Mouse (Mus musculus) kidney, embryonic 14.5 days (tissue): ENCODE measurements around the gene Boc. TPM values are rescaled to one million over a fixed set of nuclear protein-coding genes. Genes with fewer than 3 reads are reported as not detected.

Experiments
- ATAC-seq: fragments of 200-750 bp; cut with Nextera tagmentation; 2 replicates; pipeline ENCODE4 v1.8.0; 2017; ENCODE audit warnings: moderate number of reproducible peaks, mild to moderate bottlenecking, moderate TSS enrichment, moderate library complexity; ENCODE audit not compliant: low FRiP score, low TSS enrichment
- H3K27ac ChIP-seq: fragments of 300-500 bp; sonication (generic); 2 replicates; pipeline ENCODE4 v1.5.1; 2014; ENCODE audit warnings: low read depth, mild to moderate bottlenecking, low read length, moderate library complexity, mixed read lengths
- H3K27me3 ChIP-seq: fragments of 300-500 bp; sonication (generic); 2 replicates; pipeline ENCODE4 v1.6.1; 2014; ENCODE audit warnings: mild to moderate bottlenecking, low read length; ENCODE audit not compliant: control insufficient read depth, insufficient read depth
- H3K36me3 ChIP-seq: fragments of 300-500 bp; sonication (generic); 2 replicates; pipeline ENCODE4 v1.6.1; 2014; ENCODE audit warnings: low read length, mixed read lengths; ENCODE audit not compliant: control insufficient read depth, insufficient read depth
- H3K4me1 ChIP-seq: fragments of 300-500 bp; sonication (generic); 2 replicates; pipeline ENCODE4 v1.6.1; 2014; ENCODE audit warnings: low read length, mixed read lengths; ENCODE audit not compliant: control insufficient read depth, insufficient read depth
- H3K4me2 ChIP-seq: fragments of 300-500 bp; sonication (generic); replicated peaks from 2 replicates; pipeline ENCODE4 v1.6.1; 2014; ENCODE audit warnings: low read depth, mild to moderate bottlenecking, low read length
- H3K4me3 ChIP-seq: fragments of 300-500 bp; sonication (generic); 2 replicates; pipeline ENCODE4 v1.5.1; 2014; ENCODE audit warnings: mild to moderate bottlenecking, low read length
- H3K9ac ChIP-seq: fragments of 300-500 bp; sonication (generic); 2 replicates; pipeline ENCODE4 v1.6.1; 2014; ENCODE audit warnings: low read depth, mild to moderate bottlenecking, low read length, moderate library complexity
- H3K9me3 ChIP-seq: fragments of 300-500 bp; sonication (generic); 2 replicates; pipeline ENCODE4 v1.6.1; 2016; ENCODE audit warnings: low read length; ENCODE audit not compliant: control insufficient read depth
- WGBS: fragments of 180-500 bp; shearing (Covaris S2); extraction: QIAGEN DNeasy Blood & Tissue Kit; methylation state at CpG from one replicate; pipeline ENCODE4 v1.1.7; 2014; 5-methylcytosine and 5-hydroxymethylcytosine counted together
- polyA plus RNA-seq: library from polyadenylated mRNA; unstranded; fragments of >200 nt; fragmentation: Nextera tagmentation; extraction: Ambion mirVana; gene quantifications from 2 replicates; pipeline ENCODE4 v1.2.1, GENCODE M21; 2014

The Boc gene
- polyA plus RNA-seq, 1 experiment from 2014 or later, result 23.5 TPM

GRCm38 (mm10) chr16:44492151-44492550 is 66.5 kb downstream of the Boc start:
- peaks cover 83% of the 10 kb centered on the region for H3K36me3 ChIP-seq
- no peak overlapping the region for H3K9ac ChIP-seq
- no peaks in the 10 kb centered on the region for H3K27me3 ChIP-seq
- no peak overlapping the region for H3K4me3 ChIP-seq
- no peak overlapping the region for H3K27ac ChIP-seq
- ATAC-seq, result no peak
- no peaks in the 10 kb centered on the region for H3K9me3 ChIP-seq
- 92% methylated on average over 6 of the region's 6 CpGs for WGBS
- H3K4me2 ChIP-seq, result no peak overlapping the region
- peaks cover 8% of the 10 kb centered on the region for H3K4me1 ChIP-seq

DNA sequence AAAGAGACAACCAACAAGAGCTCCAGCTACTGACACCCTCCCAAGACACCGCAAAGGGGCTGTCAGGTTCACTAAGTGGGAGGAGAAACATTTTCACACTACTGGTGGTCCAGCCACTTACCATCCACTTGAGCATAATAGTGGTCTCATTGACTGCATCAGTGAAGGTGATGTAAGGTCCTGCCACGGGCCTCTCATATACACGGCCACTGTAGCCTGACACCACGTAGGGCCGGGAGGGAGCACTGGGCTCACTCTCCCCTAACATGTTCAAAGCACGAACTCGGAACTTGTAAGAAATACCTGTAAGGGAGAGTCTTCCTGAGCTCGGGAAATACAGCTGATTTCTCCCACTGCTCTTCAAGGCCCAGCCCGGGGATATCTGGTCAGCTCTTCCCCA is 67.6 kb downstream of the Boc start:
- 86% methylated on average over 9 of the region's 9 CpGs for WGBS
- no peak overlapping the region for H3K27ac ChIP-seq

GRCm38 (mm10) chr16:44487194-44487593 is 71.5 kb downstream of the Boc start:
- no peak overlapping the region for H3K4me3 ChIP-seq
- peaks cover 73% of the 10 kb centered on the region; the same call in 1 of the 2 replicates for H3K36me3 ChIP-seq
- H3K27ac ChIP-seq, result no peak overlapping the region
- no peaks in the 10 kb centered on the region for H3K27me3 ChIP-seq
- 85% methylated on average over 13 of the region's 13 CpGs for WGBS
- ATAC-seq, result no peak
- no peak overlapping the region for H3K4me2 ChIP-seq
- H3K9ac ChIP-seq, result no peak overlapping the region
- no peaks in the 10 kb centered on the region for H3K4me1 ChIP-seq
- H3K9me3 ChIP-seq, result no peaks in the 10 kb centered on the region

More for the DNA sequence above, 67.6 kb downstream of the Boc start:
- Histone ChIP-seq H3K36me3 (peaks cover 87% of the 10 kb centered on the region), H3K27me3 (no peaks in the 10 kb centered on the region), H3K4me1 (peaks cover 8% of the 10 kb centered on the region), H3K9ac (no peak overlapping the region), H3K4me3 (no peak overlapping the region), H3K4me2 (no peak overlapping the region), H3K9me3 (no peaks in the 10 kb centered on the region)
- no peak for ATAC-seq

DNA sequence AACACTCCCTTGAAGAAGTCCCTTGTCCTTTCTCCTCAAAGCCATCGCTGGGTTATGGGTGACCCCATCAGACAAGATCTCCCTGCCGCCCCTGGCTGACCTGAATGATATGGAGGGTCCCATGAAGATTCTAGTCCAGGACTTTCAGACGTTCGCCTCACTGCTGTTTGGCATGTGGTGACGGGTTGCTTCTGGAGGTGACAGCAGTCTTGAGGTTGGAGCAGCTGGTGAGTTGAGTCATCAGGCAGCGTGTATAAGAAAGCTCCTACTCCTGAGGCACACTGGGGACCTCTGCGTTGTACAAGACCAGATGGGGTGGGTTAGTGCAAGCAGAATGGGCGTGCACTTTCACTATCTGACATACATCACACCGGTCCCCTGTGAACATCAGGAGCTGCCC is 72.1 kb downstream of the Boc start:
- ATAC-seq, result no peak
- H3K4me1 ChIP-seq, result no peaks in the 10 kb centered on the region
- peaks cover 67% of the 10 kb centered on the region; the same call in 1 of the 2 replicates for H3K36me3 ChIP-seq
- H3K9ac ChIP-seq, result no peak overlapping the region
- no peaks in the 10 kb centered on the region for H3K9me3 ChIP-seq
- no peak overlapping the region for H3K27ac ChIP-seq
- no peak overlapping the region for H3K4me2 ChIP-seq
- no peaks in the 10 kb centered on the region for H3K27me3 ChIP-seq
- WGBS, result 87% methylated on average over 9 of the region's 9 CpGs
- no peak overlapping the region for H3K4me3 ChIP-seq

- no peak overlapping the region for H3K27ac ChIP-seq
- H3K4me2 ChIP-seq, result no peak overlapping the region
- peaks cover 58% of the 10 kb centered on the region; the same call in 1 of the 2 replicates for H3K36me3 ChIP-seq
- 86% methylated on average over 8 of the region's 8 CpGs for WGBS
- no peaks in the 10 kb centered on the region for H3K27me3 ChIP-seq
- H3K4me3 ChIP-seq, result no peak overlapping the region
- no peak for ATAC-seq
- no peaks in the 10 kb centered on the region for H3K9me3 ChIP-seq
- H3K9ac ChIP-seq, result no peak overlapping the region
- 0 out of 2 replicates have a peak, but pooled peaks cover 3% of the 10 kb centered on the region for H3K4me1 ChIP-seq
Measured at GRCm38 (mm10) chr16:44485691-44486090, 73.0 kb downstream of the Boc start.

- Histone ChIP-seq H3K36me3 (peaks cover 49% of the 10 kb centered on the region; the same call in 1 of the 2 replicates), H3K9ac (no peak overlapping the region), H3K9me3 (no peaks in the 10 kb centered on the region), H3K4me2 (no peak overlapping the region), H3K4me3 (no peak overlapping the region), H3K27ac (no peak overlapping the region), H3K27me3 (no peaks in the 10 kb centered on the region), H3K4me1 (0 out of 2 replicates have a peak, but pooled peaks cover 3% of the 10 kb centered on the region)
- no peak for ATAC-seq
- WGBS, result 67% methylated on average over 10 of the region's 10 CpGs
Measured at GRCm38 (mm10) chr16:44484831-44485230, 73.9 kb downstream of the Boc start.

DNA sequence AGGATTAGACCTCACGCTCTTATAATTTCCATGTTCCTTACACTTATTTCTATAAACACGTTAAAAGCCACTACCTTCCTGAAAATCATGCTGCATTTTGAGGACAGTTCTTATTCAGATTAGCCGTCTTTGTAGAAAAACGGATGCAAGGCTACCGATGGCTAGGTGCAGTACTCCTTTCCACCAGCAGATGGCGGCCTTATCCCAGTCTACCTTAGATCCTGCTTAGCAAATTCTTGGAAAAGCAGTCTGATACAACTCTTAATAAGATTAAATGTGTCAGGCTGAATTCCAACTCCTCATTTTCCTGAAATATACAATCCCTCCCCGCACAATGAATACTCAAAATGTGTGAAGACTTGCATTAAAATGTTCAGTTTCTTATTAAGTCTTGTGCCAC is 74.6 kb downstream of the Boc start:
- WGBS, result 9% methylated on average over 7 of the region's 7 CpGs

DNA sequence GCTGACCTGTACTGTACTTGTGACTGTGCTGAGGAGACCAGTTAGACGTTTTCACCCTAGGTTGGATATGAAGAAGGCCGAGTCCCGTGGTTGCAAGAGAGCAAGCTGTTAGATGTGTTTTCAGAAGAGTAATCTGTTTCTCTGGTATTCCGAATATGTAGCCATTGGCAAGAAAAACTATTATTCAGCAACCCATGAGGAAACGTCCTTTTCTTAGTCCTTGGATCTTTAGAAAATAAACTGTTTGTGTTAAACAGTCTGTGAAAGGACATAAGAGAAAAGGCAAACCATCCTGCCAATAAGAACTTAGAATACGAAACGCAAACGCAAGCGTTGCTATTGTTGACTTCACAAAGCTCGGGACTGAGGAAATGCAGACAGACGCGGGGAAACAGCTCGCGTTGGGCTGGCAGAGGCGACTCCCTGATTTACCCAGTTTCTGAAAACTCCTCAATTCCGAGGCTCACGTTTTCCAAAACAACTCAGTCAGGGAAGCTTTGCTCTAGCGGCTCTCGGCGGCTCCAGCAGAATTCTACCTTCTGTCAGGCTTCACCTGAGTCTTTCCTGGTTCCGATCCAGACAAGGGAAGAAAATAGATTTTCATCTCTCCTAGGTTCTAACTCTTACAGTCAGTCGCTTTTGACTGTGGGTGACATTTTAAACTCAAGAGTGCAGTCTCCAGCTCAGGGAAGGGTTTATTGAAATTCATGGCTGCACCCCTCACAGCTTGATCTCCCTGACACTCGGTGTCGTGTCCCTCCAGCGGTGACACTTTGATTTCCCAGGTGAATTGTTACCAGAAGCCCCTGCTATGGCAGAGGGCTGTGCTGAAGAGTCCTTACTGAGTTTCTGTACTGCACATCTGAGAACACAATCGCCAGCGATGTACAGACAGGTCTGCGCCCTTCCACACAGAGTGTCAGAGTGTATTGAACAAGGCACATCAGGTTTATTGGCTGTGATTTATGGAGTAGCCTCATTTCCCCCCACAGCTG is 76.8 kb downstream of the Boc start:
- Histone ChIP-seq H3K9ac (no peak overlapping the region), H3K27ac (no peak overlapping the region; the same call in 1 of the 2 replicates)
- WGBS, result 52% methylated on average over 28 of the region's 28 CpGs

More for the DNA sequence above, 74.6 kb downstream of the Boc start:
- Histone ChIP-seq H3K4me2 (no peak overlapping the region), H3K27ac (no peak overlapping the region), H3K4me1 (0 out of 2 replicates have a peak, but pooled peaks cover 3% of the 10 kb centered on the region), H3K27me3 (no peaks in the 10 kb centered on the region), H3K36me3 (peaks cover 43% of the 10 kb centered on the region; the same call in 1 of the 2 replicates), H3K4me3 (no peak overlapping the region), H3K9ac (no peak overlapping the region), H3K9me3 (no peaks in the 10 kb centered on the region)
- no peak for ATAC-seq

DNA sequence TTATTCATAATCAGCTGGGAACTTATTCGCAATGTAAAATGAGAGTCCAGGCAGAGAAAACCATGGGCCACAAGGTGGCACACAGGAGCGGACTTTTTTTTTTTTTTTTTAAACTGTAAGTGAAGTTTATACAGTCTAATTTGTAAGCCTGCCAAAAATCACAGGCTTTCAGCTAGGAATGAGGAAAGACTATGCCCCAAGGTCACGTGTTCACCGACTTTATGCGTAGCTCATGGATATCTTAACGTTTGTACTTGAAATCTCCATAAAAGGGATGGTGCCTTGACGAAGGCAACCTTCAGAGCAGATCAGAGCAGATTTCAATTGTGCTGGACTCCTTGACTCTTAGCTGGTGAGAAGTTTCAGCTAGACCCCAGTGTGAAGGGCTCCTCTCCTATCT is 78.1 kb downstream of the Boc start:
- Histone ChIP-seq H3K9ac (no peak overlapping the region), H3K9me3 (no peaks in the 10 kb centered on the region), H3K27ac (0 out of 2 replicates have a peak overlapping the region, but pooled peaks have one; percentile 19), H3K27me3 (no peaks in the 10 kb centered on the region), H3K4me3 (no peak overlapping the region), H3K4me2 (no peak overlapping the region), H3K4me1 (0 out of 2 replicates have a peak, but pooled peaks cover 3% of the 10 kb centered on the region), H3K36me3 (peaks cover 10% of the 10 kb centered on the region; the same call in 1 of the 2 replicates)
- 47% methylated on average over 7 of the region's 7 CpGs for WGBS
- ATAC-seq, result peak; percentile 52; the same call in 1 of the 2 replicates

More for the DNA sequence above, 76.8 kb downstream of the Boc start:
- Histone ChIP-seq H3K4me2 (no peak overlapping the region), H3K4me1 (0 out of 2 replicates have a peak, but pooled peaks cover 3% of the 10 kb centered on the region), H3K9me3 (no peaks in the 10 kb centered on the region), H3K36me3 (peaks cover 21% of the 10 kb centered on the region; the same call in 1 of the 2 replicates), H3K27me3 (no peaks in the 10 kb centered on the region), H3K4me3 (no peak overlapping the region)
- ATAC-seq, result no peak
